Mouse (Mus musculus) brain, embryonic 14.5 days (tissue): ENCODE measurements around the gene Msl2.

Experiments
- CTCF ChIP-seq: fragments of 200-500 bp; IDR thresholded peaks from 2 replicates; pipeline ENCODE4 v1.5.1; 2012; ENCODE audit warnings: inconsistent platforms, mild to moderate bottlenecking, moderate library complexity, borderline replicate concordance; ENCODE audit not compliant: insufficient read depth, insufficient read length; ENCODE audit errors: extremely low read depth
- POLR2A ChIP-seq: fragments of 200-500 bp; IDR thresholded peaks from 2 replicates; pipeline ENCODE4 v1.6.1; 2012; ENCODE audit warnings: mild to moderate bottlenecking, inconsistent platforms, borderline replicate concordance; ENCODE audit not compliant: poor library complexity, insufficient read depth, insufficient read length, severe bottlenecking; ENCODE audit errors: extremely low read depth

DNA sequence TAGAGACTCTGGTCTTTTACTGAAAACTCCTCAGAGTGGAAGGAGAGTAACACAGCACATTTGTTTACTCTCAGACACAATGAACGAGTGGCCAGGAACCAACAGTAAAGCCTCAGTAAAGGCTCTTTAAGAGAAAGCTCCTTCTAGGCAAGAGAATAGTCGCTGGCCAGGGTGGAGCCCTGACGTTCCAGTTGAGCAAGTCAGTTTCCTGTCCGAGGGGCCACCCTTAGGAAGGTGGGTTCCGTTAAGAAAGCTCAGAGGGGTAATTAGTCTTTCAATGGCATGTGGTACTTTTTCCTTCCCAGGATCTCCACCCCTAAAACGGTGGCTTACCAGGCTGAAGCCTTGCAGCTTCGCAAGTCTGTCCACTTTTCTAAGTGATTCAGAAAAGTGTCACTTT, 36.5 kb upstream of the Msl2 start:
- TF ChIP-seq CTCF (no peak), POLR2A (no peak)
